Mouse (Mus musculus) hindbrain, embryonic 14.5 days (tissue): ENCODE results near the gene Kcnh3. TPM values are rescaled to one million over a fixed set of nuclear protein-coding genes. Genes with fewer than 3 reads are reported as not detected.
A peak's percentile ranks its signal among the peaks of the same experiment; 100 is the strongest.

Experiments
- ATAC-seq: fragments of 200-750 bp; cut with Nextera tagmentation; 2 replicates; pipeline ENCODE4 v1.8.0; 2017; ENCODE audit warnings: moderate number of reproducible peaks, mild to moderate bottlenecking, moderate TSS enrichment, moderate library complexity; ENCODE audit not compliant: low FRiP score
- DNase-seq: peaks from one replicate; pipeline ENCODE4 v3.0.0-alpha.2; 2015; ENCODE audit warnings: low spot score
- H3K27ac ChIP-seq: fragments of 300-500 bp; sonication (generic); 2 replicates; pipeline ENCODE4 v1.5.1; 2014; ENCODE audit warnings: mild to moderate bottlenecking, moderate library complexity
- H3K27me3 ChIP-seq: fragments of 300-500 bp; sonication (generic); 2 replicates; pipeline ENCODE4 v1.6.1; 2014; ENCODE audit warnings: mild to moderate bottlenecking, low read length, mixed read lengths; ENCODE audit not compliant: control insufficient read depth, insufficient read depth
- H3K36me3 ChIP-seq: fragments of 300-500 bp; sonication (generic); replicated peaks from 2 replicates; pipeline ENCODE4 v1.6.1; 2014; ENCODE audit not compliant: control insufficient read depth, insufficient read depth
- H3K4me1 ChIP-seq: fragments of 300-500 bp; sonication (generic); replicated peaks from 2 replicates; pipeline ENCODE4 v1.6.1; 2014; ENCODE audit warnings: antibody characterized with exemption, low read length, mixed read lengths; ENCODE audit not compliant: control insufficient read depth, insufficient read depth
- H3K4me2 ChIP-seq: fragments of 300-500 bp; sonication (generic); replicated peaks from 2 replicates; pipeline ENCODE4 v1.6.1; 2014; ENCODE audit warnings: mild to moderate bottlenecking, moderate library complexity
- H3K4me3 ChIP-seq: fragments of 300-500 bp; sonication (generic); replicated peaks from 2 replicates; pipeline ENCODE4 v1.5.1; 2014; ENCODE audit warnings: mild to moderate bottlenecking, low read length
- H3K9ac ChIP-seq: fragments of 300-500 bp; sonication (generic); 2 replicates; pipeline ENCODE4 v1.6.1; 2014
- H3K9me3 ChIP-seq: fragments of 300-500 bp; sonication (generic); 2 replicates; pipeline ENCODE4 v1.6.1; 2016; ENCODE audit warnings: low read length; ENCODE audit not compliant: control insufficient read depth
- WGBS: fragments of 180-500 bp; shearing (Covaris S2); extraction: QIAGEN DNeasy Blood & Tissue Kit; methylation state at CpG from one replicate; pipeline ENCODE4 v1.1.7; 2014; 5-methylcytosine and 5-hydroxymethylcytosine counted together
- polyA plus RNA-seq: library from polyadenylated mRNA; unstranded; fragments of >200 nt; fragmentation: Nextera tagmentation; extraction: Ambion mirVana; gene quantifications from 2 replicates; pipeline ENCODE4 v1.2.1, GENCODE M21; 2014

Gene Kcnh3
- polyA plus RNA-seq, 1 experiment from 2014 or later = 0.96 TPM

DNA sequence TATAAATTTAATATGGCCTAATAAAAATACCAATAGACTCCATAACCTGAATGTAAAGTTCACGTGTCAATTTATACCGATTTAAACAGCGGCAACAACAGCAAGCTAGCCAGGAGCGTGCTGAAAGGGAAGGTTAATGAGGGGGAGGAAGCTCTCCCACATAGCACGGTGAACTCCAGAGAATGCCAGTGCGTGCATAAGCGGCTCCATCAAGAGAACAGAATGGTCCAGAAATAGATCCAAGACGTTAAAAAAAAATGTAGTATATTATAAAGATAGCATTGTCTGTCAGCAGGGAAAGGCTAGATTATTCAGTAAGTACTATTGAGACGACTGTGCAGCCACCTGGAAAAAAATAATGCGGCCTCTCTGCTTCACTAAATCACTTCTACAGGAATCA, 38.0 kb downstream of the Kcnh3 start:
- 47% methylated on average over 10 of the region's 10 CpGs for WGBS
- Histone ChIP-seq H3K9ac (no peak overlapping the region), H3K36me3 (no peaks in the 10 kb centered on the region), H3K27ac (no peak overlapping the region), H3K4me1 (0 out of 2 replicates have a peak, but pooled peaks cover 3% of the 10 kb centered on the region), H3K4me3 (no peak overlapping the region), H3K4me2 (no peak overlapping the region), H3K9me3 (no peaks in the 10 kb centered on the region), H3K27me3 (no peaks in the 10 kb centered on the region)
- ATAC-seq = no peak
- DNase-seq = no peak

GRCm38 (mm10) chr15:99264363-99264762, 39.7 kb downstream of the Kcnh3 start:
- no peak for ATAC-seq
- no peaks in the 10 kb centered on the region for H3K27me3 ChIP-seq
- H3K4me1 ChIP-seq = 0 out of 2 replicates have a peak, but pooled peaks cover 2% of the 10 kb centered on the region
- no peak for DNase-seq
- no peaks in the 10 kb centered on the region for H3K36me3 ChIP-seq
- no peak overlapping the region for H3K27ac ChIP-seq
- H3K4me3 ChIP-seq = no peak overlapping the region
- H3K4me2 ChIP-seq = no peak overlapping the region
- H3K9me3 ChIP-seq = no peaks in the 10 kb centered on the region
- 70% methylated on average over 2 of the region's 2 CpGs for WGBS
- H3K9ac ChIP-seq = no peak overlapping the region

DNA sequence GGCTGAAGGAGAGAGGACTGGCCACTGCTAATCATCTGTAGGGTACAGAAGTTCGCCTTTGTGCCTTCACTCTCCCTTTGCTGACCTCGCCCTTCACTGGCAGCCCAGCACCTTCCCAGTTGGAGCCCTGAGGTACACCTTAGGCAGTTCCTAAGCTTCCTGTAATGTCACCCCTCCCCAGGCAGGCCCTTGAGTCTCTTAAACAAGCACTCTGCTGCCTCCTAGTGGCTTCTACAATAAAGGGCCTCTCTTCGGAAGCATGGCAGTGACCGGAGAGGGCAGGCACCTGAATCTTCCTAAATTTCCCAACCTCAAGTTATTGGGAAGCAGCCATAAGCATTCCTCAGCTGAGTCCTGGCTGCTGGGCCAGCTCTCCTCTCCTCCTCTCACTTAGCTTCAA, 41.0 kb downstream of the Kcnh3 start:
- Histone ChIP-seq H3K9ac (no peak overlapping the region), H3K4me1 (no peaks in the 10 kb centered on the region), H3K4me3 (no peak overlapping the region), H3K27ac (no peak overlapping the region), H3K4me2 (no peak overlapping the region), H3K27me3 (no peaks in the 10 kb centered on the region), H3K9me3 (no peaks in the 10 kb centered on the region), H3K36me3 (no peaks in the 10 kb centered on the region)
- no peak for ATAC-seq
- WGBS = 28% methylated on average over 4 of the region's 4 CpGs
- DNase-seq = peak; percentile 79

- Histone ChIP-seq H3K9ac (no peak overlapping the region), H3K27me3 (no peaks in the 10 kb centered on the region), H3K9me3 (no peaks in the 10 kb centered on the region), H3K27ac (no peak overlapping the region), H3K4me2 (no peak overlapping the region), H3K4me3 (no peak overlapping the region), H3K4me1 (0 out of 2 replicates have a peak, but pooled peaks cover 2% of the 10 kb centered on the region), H3K36me3 (no peaks in the 10 kb centered on the region)
- 87% methylated on average over 8 of the region's 8 CpGs for WGBS
- DNase-seq = no peak
- ATAC-seq = no peak
These were observed 51.4 kb downstream of the Kcnh3 start for GRCm38 (mm10) chr15:99276095-99276494.

DNA sequence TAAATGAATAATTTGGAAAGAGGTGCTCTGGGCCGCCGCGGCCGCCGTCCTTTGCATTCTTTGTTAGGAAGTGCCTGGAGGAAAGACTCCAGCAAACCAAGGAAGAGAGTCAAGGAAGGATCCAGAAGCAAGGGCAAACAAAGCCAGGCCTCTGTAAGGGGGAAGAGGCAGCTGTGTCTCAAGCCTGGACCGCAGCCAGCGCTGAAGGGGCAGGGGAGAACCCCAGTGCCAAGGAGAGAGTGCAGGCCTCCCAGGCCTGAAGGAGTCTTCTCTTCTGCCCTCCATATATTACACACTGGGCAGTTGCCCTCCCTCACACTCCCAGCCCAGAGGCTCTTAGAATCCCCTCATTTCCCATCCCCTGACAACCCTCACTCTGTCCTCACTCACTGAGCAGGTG, 53.6 kb downstream of the Kcnh3 start:
- DNase-seq (no peak), ATAC-seq (no peak)
- Histone ChIP-seq H3K4me1 (0 out of 2 replicates have a peak, but pooled peaks cover 2% of the 10 kb centered on the region), H3K9ac (no peak overlapping the region), H3K4me3 (no peak overlapping the region), H3K27me3 (no peaks in the 10 kb centered on the region), H3K4me2 (no peak overlapping the region), H3K9me3 (no peaks in the 10 kb centered on the region), H3K27ac (no peak overlapping the region), H3K36me3 (no peaks in the 10 kb centered on the region)
- WGBS = 86% methylated on average over 7 of the region's 7 CpGs

DNA sequence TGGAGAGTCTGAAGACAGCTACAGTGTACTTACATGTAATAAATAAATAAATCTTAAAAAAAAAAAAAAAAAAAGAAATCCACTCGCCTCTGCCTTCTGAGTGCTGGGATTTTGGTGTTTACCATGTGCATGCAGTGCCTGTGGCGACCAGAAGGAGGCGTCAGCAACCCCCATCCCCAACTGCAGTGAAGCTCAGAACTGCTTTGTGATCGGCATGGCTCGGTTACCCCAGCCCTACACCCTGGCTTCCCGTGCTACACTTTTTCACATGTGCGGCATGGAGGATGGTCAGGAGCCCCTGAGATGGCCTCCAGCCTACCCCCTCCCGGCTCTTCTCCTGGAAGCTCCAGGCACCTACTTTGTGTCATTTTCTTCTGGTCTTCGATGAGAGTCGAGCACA, 58.8 kb downstream of the Kcnh3 start:
- Histone ChIP-seq H3K4me2 (no peak overlapping the region), H3K9me3 (no peaks in the 10 kb centered on the region)
- whole genome bisulfite sequencing = 67% methylated on average over 10 of the region's 10 CpGs

DNA sequence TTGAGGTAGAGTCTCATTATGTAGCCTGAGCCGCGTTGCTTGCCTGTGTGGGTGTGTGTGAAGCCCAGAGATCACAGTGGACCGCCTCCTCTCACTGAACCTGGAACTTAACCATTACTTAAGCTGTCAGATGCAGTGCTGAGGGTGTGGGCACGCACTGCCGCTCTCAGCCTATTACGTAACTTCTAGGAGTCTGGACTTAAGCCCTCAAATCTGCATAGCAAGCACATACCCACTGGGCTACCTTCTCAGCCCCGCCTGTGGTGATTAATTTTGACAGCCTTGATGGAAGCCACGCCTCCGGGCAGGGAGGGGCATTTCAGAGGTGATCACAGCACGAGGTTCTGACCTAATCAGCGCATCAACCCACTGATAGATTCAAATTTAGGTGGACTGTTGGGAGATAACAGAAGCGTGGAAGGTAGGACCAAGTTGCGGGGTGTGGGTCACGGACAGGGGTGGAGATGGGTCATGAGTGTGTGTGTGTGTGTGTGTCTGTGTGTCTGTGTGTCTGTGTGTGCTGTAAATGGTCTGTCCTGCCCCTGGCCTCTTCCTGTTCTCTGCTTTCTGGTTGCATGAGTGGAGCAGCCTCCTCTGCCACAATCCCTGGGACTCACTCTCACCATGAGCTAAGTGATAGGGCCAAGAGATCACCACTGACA, 60.0 kb downstream of the Kcnh3 start:
- ATAC-seq (no peak), DNase-seq (no peak)
- no peak overlapping the region for H3K4me3 ChIP-seq
- H3K9me3 ChIP-seq = no peaks in the 10 kb centered on the region
- H3K4me1 ChIP-seq = no peaks in the 10 kb centered on the region
- no peak overlapping the region for H3K27ac ChIP-seq
- 55% methylated on average over 14 of the region's 14 CpGs for WGBS
- no peaks in the 10 kb centered on the region for H3K36me3 ChIP-seq
- H3K4me2 ChIP-seq = no peak overlapping the region
- H3K9ac ChIP-seq = no peak overlapping the region
- no peaks in the 10 kb centered on the region for H3K27me3 ChIP-seq

More for the DNA sequence above, 58.8 kb downstream of the Kcnh3 start:
- Histone ChIP-seq H3K4me3 (no peak overlapping the region), H3K36me3 (no peaks in the 10 kb centered on the region), H3K27me3 (no peaks in the 10 kb centered on the region), H3K27ac (no peak overlapping the region), H3K9ac (no peak overlapping the region), H3K4me1 (no peaks in the 10 kb centered on the region)
- ATAC-seq (no peak), DNase-seq (no peak)

- Histone ChIP-seq H3K4me3 (no peak overlapping the region), H3K4me1 (no peaks in the 10 kb centered on the region), H3K27ac (no peak overlapping the region), H3K9ac (no peak overlapping the region), H3K9me3 (no peaks in the 10 kb centered on the region), H3K36me3 (no peaks in the 10 kb centered on the region), H3K4me2 (no peak overlapping the region), H3K27me3 (no peaks in the 10 kb centered on the region)
- DNase-seq (no peak), ATAC-seq (no peak)
- WGBS = 52% methylated on average over 8 of the region's 8 CpGs
These were observed 60.5 kb downstream of the Kcnh3 start for GRCm38 (mm10) chr15:99285189-99285535.

DNA sequence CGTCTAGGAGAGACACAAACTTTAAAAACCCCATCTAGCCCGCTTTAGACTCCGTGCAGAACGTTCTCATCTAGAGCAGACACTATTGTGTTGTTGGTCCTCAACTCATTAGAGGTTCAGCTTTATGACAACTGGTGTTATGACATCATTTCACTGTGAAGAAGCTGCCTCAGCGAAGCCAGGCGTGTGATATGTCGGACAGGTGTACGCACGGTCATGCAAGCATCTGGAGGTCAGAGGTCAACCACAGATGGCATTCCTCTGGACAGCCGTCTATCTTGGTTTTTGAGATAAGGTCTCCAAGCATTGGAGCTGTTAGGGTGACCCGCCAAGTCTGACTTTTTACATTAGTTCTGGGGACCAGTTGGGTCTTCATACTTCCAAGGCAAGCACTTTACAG, 65.9 kb downstream of the Kcnh3 start:
- no peak overlapping the region for H3K9ac ChIP-seq
- no peak for ATAC-seq
- H3K4me3 ChIP-seq = no peak overlapping the region
- H3K9me3 ChIP-seq = no peaks in the 10 kb centered on the region
- DNase-seq = no peak
- H3K4me1 ChIP-seq = peaks cover 6% of the 10 kb centered on the region; the same call in 1 of the 2 replicates
- no peaks in the 10 kb centered on the region for H3K27me3 ChIP-seq
- WGBS = 93% methylated on average over 11 of the region's 11 CpGs
- no peak overlapping the region for H3K27ac ChIP-seq
- H3K36me3 ChIP-seq = no peaks in the 10 kb centered on the region
- H3K4me2 ChIP-seq = no peak overlapping the region
